Mouse (Mus musculus) brain, embryonic 14.5 days (tissue): ENCODE data around the gene Gsta4.

Experiments used
- CTCF ChIP-seq: fragments of 200-500 bp; IDR thresholded peaks from 2 replicates; pipeline ENCODE4 v1.5.1; 2012; ENCODE audit warnings: inconsistent platforms, mild to moderate bottlenecking, moderate library complexity, borderline replicate concordance; ENCODE audit not compliant: insufficient read depth, insufficient read length; ENCODE audit errors: extremely low read depth
- POLR2A ChIP-seq: fragments of 200-500 bp; IDR thresholded peaks from 2 replicates; pipeline ENCODE4 v1.6.1; 2012; ENCODE audit warnings: mild to moderate bottlenecking, inconsistent platforms, borderline replicate concordance; ENCODE audit not compliant: poor library complexity, insufficient read depth, insufficient read length, severe bottlenecking; ENCODE audit errors: extremely low read depth

DNA sequence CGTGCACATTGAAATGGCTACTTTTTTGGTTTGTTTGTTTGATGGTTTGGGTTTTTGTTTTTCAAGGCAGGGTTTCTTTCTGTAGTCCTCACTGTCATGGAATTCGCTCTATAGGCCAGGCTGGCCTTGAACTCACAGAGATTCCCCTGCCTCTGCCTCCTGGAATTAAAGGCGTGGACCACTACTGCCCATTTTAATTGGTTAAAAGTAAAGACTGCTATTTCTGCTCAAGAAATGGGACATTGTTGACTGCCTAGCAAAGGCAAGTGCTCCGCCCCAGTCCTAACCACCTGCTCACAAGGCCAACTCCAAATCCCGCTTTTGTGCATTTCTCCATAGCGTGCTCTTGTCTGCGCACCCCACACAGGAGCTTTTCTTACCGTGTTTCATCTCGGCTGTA lies 15.2 kb downstream of the Gsta4 start:
- TF ChIP-seq CTCF = no peak
- no peak for TF ChIP-seq POLR2A
